Mouse (Mus musculus): Measurements from ENCODE around the gene Sema4b. TPM values are rescaled to one million over a fixed set of nuclear protein-coding genes. Genes with fewer than 3 reads are reported as not detected.
A peak's percentile ranks its signal among the peaks of the same experiment; 100 is the strongest.

The Sema4b gene
- polyA plus RNA-seq, 2 experiments = 6.1 to 8.5 TPM

GRCm38 (mm10) chr7:80246148-80246721, 59.6 kb downstream of the Sema4b start, which contains the start of gene Ttll13:
Gene Ttll13 (plus strand): TSS chr7:80246376.
- H3K4me3 ChIP-seq (ENCODE audit: insufficient read depth in 1 of 2, low read depth in 2 of 2, low read length in 2 of 2) = peak within 1 kb of the TSS; percentile 66 to 70
- WGBS (ENCODE audit: insufficient replicate concordance) = under 1% methylated on average over 48 of the region's 48 CpGs
- DNase-seq (ENCODE audit: low read depth in 3 of 3, low spot score in 3 of 3) = peak; percentile 96 to 97 (median 97)
- H3K27me3 ChIP-seq (ENCODE audit: control insufficient read depth, insufficient read depth, low read length) = no peaks in the 10 kb centered on the region
- no peak for TF ChIP-seq EP300 (IDR thresholded peaks at IDR 0.05; ENCODE audit: low read depth)
- peak; percentile 77 for TF ChIP-seq CTCF (IDR thresholded peaks at IDR 0.05; ENCODE audit: low read depth)
- no peaks in the 10 kb centered on the region for H3K36me3 ChIP-seq (replicated peaks; ENCODE audit: control insufficient read depth, insufficient read depth, low read depth)
- ATAC-seq (ENCODE audit: insufficient read depth) = peak; percentile 98
- H3K4me1 ChIP-seq (replicated peaks; ENCODE audit: control insufficient read depth in 2 of 2, insufficient read depth in 2 of 2, low read length in 1 of 2) = peaks cover 7 to 8% of the 10 kb centered on the region in 2 experiments
- H3K4me2 ChIP-seq (ENCODE audit: low read depth) = peak within 1 kb of the TSS; percentile 78
- no peaks in the 10 kb centered on the region for H3K9me3 ChIP-seq (ENCODE audit: control insufficient read depth, low read length)
- peak within 1 kb of the TSS; percentile 65 for H3K9ac ChIP-seq (replicated peaks)
- H3K27ac ChIP-seq = peak within 1 kb of the TSS; percentile 11

GRCm38 (mm10) chr7:80246859-80247258, 60.2 kb downstream of the Sema4b start:
- DNase-seq (ENCODE audit: low read depth in 3 of 3, low spot score in 3 of 3) (no peak), ATAC-seq (ENCODE audit: insufficient read depth) (no peak)
- 9% methylated on average over 7 of the region's 7 CpGs for WGBS (ENCODE audit: insufficient replicate concordance)
- no peak for TF ChIP-seq EP300 (IDR thresholded peaks at IDR 0.05; ENCODE audit: low read depth)
- no peak for TF ChIP-seq CTCF (IDR thresholded peaks at IDR 0.05; ENCODE audit: low read depth)
- H3K4me3 ChIP-seq (ENCODE audit: insufficient read depth in 1 of 2, low read depth in 2 of 2, low read length in 2 of 2) = peak overlapping the region in 1 of 2 experiments; percentile 70; a peak in 2 of 4 replicates
- peaks cover 7 to 8% of the 10 kb centered on the region in 2 experiments for H3K4me1 ChIP-seq (replicated peaks; ENCODE audit: control insufficient read depth in 2 of 2, insufficient read depth in 2 of 2, low read length in 1 of 2)
- H3K36me3 ChIP-seq (replicated peaks; ENCODE audit: control insufficient read depth, insufficient read depth, low read depth) = no peaks in the 10 kb centered on the region
- no peaks in the 10 kb centered on the region for H3K9me3 ChIP-seq (ENCODE audit: control insufficient read depth, low read length)
- no peak overlapping the region for H3K27ac ChIP-seq
- H3K27me3 ChIP-seq (ENCODE audit: control insufficient read depth, insufficient read depth, low read length) = no peaks in the 10 kb centered on the region
- peak overlapping the region; percentile 65 for H3K9ac ChIP-seq (replicated peaks)
- H3K4me2 ChIP-seq (ENCODE audit: low read depth) = peak overlapping the region; percentile 78

GRCm38 (mm10) chr7:80252437-80252836, 65.8 kb downstream of the Sema4b start:
- Histone ChIP-seq H3K4me3 (ENCODE audit: insufficient read depth in 1 of 2, low read depth in 2 of 2, low read length in 2 of 2) (no peak overlapping the region), H3K27me3 (ENCODE audit: control insufficient read depth, insufficient read depth, low read length) (no peaks in the 10 kb centered on the region), H3K27ac (no peak overlapping the region), H3K4me2 (ENCODE audit: low read depth) (no peak overlapping the region), H3K4me1 (replicated peaks; ENCODE audit: control insufficient read depth in 2 of 2, insufficient read depth in 2 of 2, low read length in 1 of 2) (peaks cover 5 to 6% of the 10 kb centered on the region in 2 experiments; a peak in 2 of 4 replicates), H3K9me3 (ENCODE audit: control insufficient read depth, low read length) (no peaks in the 10 kb centered on the region), H3K36me3 (replicated peaks; ENCODE audit: control insufficient read depth, insufficient read depth, low read depth) (no peaks in the 10 kb centered on the region), H3K9ac (replicated peaks) (no peak overlapping the region)
- 70% methylated on average over 7 of the region's 7 CpGs for WGBS (ENCODE audit: insufficient replicate concordance)
- TF ChIP-seq CTCF (IDR thresholded peaks at IDR 0.05; ENCODE audit: low read depth) = no peak
- no peak for TF ChIP-seq EP300 (IDR thresholded peaks at IDR 0.05; ENCODE audit: low read depth)
- ATAC-seq (ENCODE audit: insufficient read depth) (no peak), DNase-seq (ENCODE audit: low read depth in 3 of 3, low spot score in 3 of 3) (no peak)

GRCm38 (mm10) chr7:80252886-80253285, 66.2 kb downstream of the Sema4b start:
- Histone ChIP-seq H3K4me1 (replicated peaks; ENCODE audit: control insufficient read depth in 2 of 2, insufficient read depth in 2 of 2, low read length in 1 of 2) (peaks cover 5 to 6% of the 10 kb centered on the region in 2 experiments; a peak in 2 of 4 replicates), H3K27ac (no peak overlapping the region), H3K4me3 (ENCODE audit: insufficient read depth in 1 of 2, low read depth in 2 of 2, low read length in 2 of 2) (no peak overlapping the region), H3K9ac (replicated peaks) (no peak overlapping the region), H3K36me3 (replicated peaks; ENCODE audit: control insufficient read depth, insufficient read depth, low read depth) (no peaks in the 10 kb centered on the region), H3K27me3 (ENCODE audit: control insufficient read depth, insufficient read depth, low read length) (no peaks in the 10 kb centered on the region), H3K9me3 (ENCODE audit: control insufficient read depth, low read length) (no peaks in the 10 kb centered on the region), H3K4me2 (ENCODE audit: low read depth) (no peak overlapping the region)
- no peak for DNase-seq (ENCODE audit: low read depth in 3 of 3, low spot score in 3 of 3)
- 39% methylated on average over 11 of the region's 11 CpGs for WGBS (ENCODE audit: insufficient replicate concordance)
- no peak for ATAC-seq (ENCODE audit: insufficient read depth)
- TF ChIP-seq CTCF (IDR thresholded peaks at IDR 0.05; ENCODE audit: low read depth) (no peak), EP300 (IDR thresholded peaks at IDR 0.05; ENCODE audit: low read depth) (no peak)

- WGBS (ENCODE audit: insufficient replicate concordance) = 50% methylated on average over 2 of the region's 2 CpGs
- H3K9me3 ChIP-seq (ENCODE audit: control insufficient read depth, low read length) = no peaks in the 10 kb centered on the region
These were observed 69.3 kb downstream of the Sema4b start for GRCm38 (mm10) chr7:80255981-80256380.

More at GRCm38 (mm10) chr7:80255981-80256380, 69.3 kb downstream of the Sema4b start:
- ATAC-seq (ENCODE audit: insufficient read depth) (no peak), DNase-seq (ENCODE audit: low read depth in 3 of 3, low spot score in 3 of 3) (no peak)
- H3K4me2 ChIP-seq (ENCODE audit: low read depth) = no peak overlapping the region
- no peak overlapping the region for H3K9ac ChIP-seq (replicated peaks)
- no peaks in the 10 kb centered on the region for H3K27me3 ChIP-seq (ENCODE audit: control insufficient read depth, insufficient read depth, low read length)
- peak; percentile 39; the same call in 1 of the 2 replicates for TF ChIP-seq CTCF (IDR thresholded peaks at IDR 0.05; ENCODE audit: low read depth)
- no peak for TF ChIP-seq EP300 (IDR thresholded peaks at IDR 0.05; ENCODE audit: low read depth)
- H3K4me3 ChIP-seq (ENCODE audit: insufficient read depth in 1 of 2, low read depth in 2 of 2, low read length in 2 of 2) = no peak overlapping the region
- H3K36me3 ChIP-seq (replicated peaks; ENCODE audit: control insufficient read depth, insufficient read depth, low read depth) = no peaks in the 10 kb centered on the region
- peaks cover 5 to 9% of the 10 kb centered on the region in 2 experiments; a peak in 3 of 4 replicates for H3K4me1 ChIP-seq (replicated peaks; ENCODE audit: control insufficient read depth in 2 of 2, insufficient read depth in 2 of 2, low read length in 1 of 2)
- H3K27ac ChIP-seq = no peak overlapping the region

All from liver, embryonic 14.5 days (tissue).